Mouse (Mus musculus): ENCODE measurements around the gene Aldh3b3. TPM values are rescaled to one million over a fixed set of nuclear protein-coding genes. Genes with fewer than 3 reads are reported as not detected.

The Aldh3b3 gene
- total and polyA plus RNA-seq, 3 experiments: not detected

GRCm38 (mm10) chr19:3983527-3984200 is 25.2 kb downstream of the Aldh3b3 start:
- Histone ChIP-seq H3K4me3 (replicated peaks in 1 of 3; ENCODE audit: low read depth in 2 of 3, low read length in 2 of 3, poor library complexity in 1 of 3) (no peak overlapping the region), H3K27ac (ENCODE audit: insufficient read depth, low read depth) (no peak overlapping the region), H3K4me2 (ENCODE audit: insufficient read depth, low read depth, poor library complexity, severe bottlenecking) (no peak overlapping the region), H3K27me3 (replicated peaks) (peaks cover 37% of the 10 kb centered on the region), H3K79me2 (replicated peaks; ENCODE audit: control insufficient read depth, extremely low read depth, insufficient read depth, poor library complexity, severe bottlenecking) (no peaks in the 10 kb centered on the region), H3K4me1 (ENCODE audit: control insufficient read depth in 1 of 2, insufficient read depth in 2 of 2) (peaks cover 0 to 18% of the 10 kb centered on the region in 2 experiments; a peak in 2 of 4 replicates), H3K9me3 (replicated peaks; ENCODE audit: low read length) (peaks cover 4% of the 10 kb centered on the region), H3K36me3 (replicated peaks in 1 of 2; ENCODE audit: control insufficient read depth in 1 of 2, insufficient read depth in 1 of 2, low read length in 1 of 2) (no peaks in the 10 kb centered on the region), H3K9ac (ENCODE audit: insufficient read depth, low read depth) (no peak overlapping the region)
- dilution Hi-C loops (cut with MboI; ENCODE audit: extremely low pct_ligation_motif_present, extremely low pct_unique_long_range_greater_than_20kb, low sequenced_read_pairs) (no loop called here), in situ Hi-C loops (cut with MboI; ENCODE audit: low pct_ligation_motif_present, low pct_unique_long_range_greater_than_20kb, low sequenced_read_pairs) (no loop called here)
- TF ChIP-seq MAFK (IDR thresholded peaks at IDR 0.05; ENCODE audit: insufficient replicate concordance, low read length) (no peak), JUND (conservative IDR thresholded peaks at IDR 0.05; ENCODE audit: low read depth, low read length) (no peak), JUN (IDR thresholded peaks at IDR 0.05; ENCODE audit: insufficient read depth, low read depth, low read length) (no peak), HCFC1 (IDR thresholded peaks at IDR 0.05; ENCODE audit: low read depth, low read length) (no peak), UBTF (IDR thresholded peaks at IDR 0.05; ENCODE audit: low read depth, low read length) (no peak), USF2 (conservative IDR thresholded peaks at IDR 0.05; ENCODE audit: low read depth, low read length) (no peak), ZNF384 (IDR thresholded peaks at IDR 0.05; ENCODE audit: low read depth, low read length) (no peak), MAX (IDR thresholded peaks at IDR 0.05; ENCODE audit: low read length) (no peak), POLR2A (IDR thresholded peaks at IDR 0.05; ENCODE audit: low read depth, low read length) (no peak), CHD1 (IDR thresholded peaks at IDR 0.05; ENCODE audit: low read depth, low read length) (no peak), MAZ (IDR thresholded peaks at IDR 0.05; ENCODE audit: low read depth, low read length) (no peak), NRF1 (IDR thresholded peaks at IDR 0.05; ENCODE audit: low read depth, low read length) (no peak), CTCF (conservative IDR thresholded peaks at IDR 0.05 in 1 of 2, IDR thresholded peaks at IDR 0.05 in 1 of 2; ENCODE audit: low read depth in 2 of 2, low read length in 2 of 2) (no peak), ZMIZ1 (IDR thresholded peaks at IDR 0.05; ENCODE audit: low read depth, low read length) (no peak)
- DNase-seq (ENCODE audit: extremely low read depth): no peak

GRCm38 (mm10) chr19:3985261-3985681 is 26.8 kb downstream of the Aldh3b3 start:
- no peak for DNase-seq (ENCODE audit: extremely low read depth)
- no peak overlapping the region for H3K4me3 ChIP-seq (replicated peaks in 1 of 3; ENCODE audit: low read depth in 2 of 3, low read length in 2 of 3, poor library complexity in 1 of 3)

More at GRCm38 (mm10) chr19:3985261-3985681, 26.8 kb downstream of the Aldh3b3 start:
- Histone ChIP-seq H3K9ac (ENCODE audit: insufficient read depth, low read depth) (no peak overlapping the region), H3K27ac (ENCODE audit: insufficient read depth, low read depth) (no peak overlapping the region), H3K4me2 (ENCODE audit: insufficient read depth, low read depth, poor library complexity, severe bottlenecking) (no peak overlapping the region), H3K27me3 (replicated peaks) (peaks cover 37% of the 10 kb centered on the region), H3K79me2 (replicated peaks; ENCODE audit: control insufficient read depth, extremely low read depth, insufficient read depth, poor library complexity, severe bottlenecking) (no peaks in the 10 kb centered on the region), H3K4me1 (ENCODE audit: control insufficient read depth in 1 of 2, insufficient read depth in 2 of 2) (peaks cover 0 to 15% of the 10 kb centered on the region in 2 experiments; a peak in 2 of 4 replicates), H3K36me3 (replicated peaks in 1 of 2; ENCODE audit: control insufficient read depth in 1 of 2, insufficient read depth in 1 of 2, low read length in 1 of 2) (no peaks in the 10 kb centered on the region), H3K9me3 (replicated peaks; ENCODE audit: low read length) (peaks cover 7% of the 10 kb centered on the region)
- no peak for TF ChIP-seq POLR2A (IDR thresholded peaks at IDR 0.05; ENCODE audit: low read depth, low read length)
- TF ChIP-seq SMC3 (IDR thresholded peaks at IDR 0.05; ENCODE audit: low read depth, low read length): no peak
- dilution Hi-C loops (cut with MboI; ENCODE audit: extremely low pct_ligation_motif_present, extremely low pct_unique_long_range_greater_than_20kb, low sequenced_read_pairs) (no loop called here), in situ Hi-C loops (cut with MboI; ENCODE audit: low pct_ligation_motif_present, low pct_unique_long_range_greater_than_20kb, low sequenced_read_pairs) (no loop called here)
